Mouse (Mus musculus) embryo, embryonic 9.5 days (tissue): Measurements from ENCODE around the gene Adcy3.
A peak's percentile ranks its signal among the peaks of the same experiment; 100 is the strongest.

Source experiments
- DNase-seq: peaks from one replicate; pipeline ENCODE4 v3.0.0-alpha.2; 2017; ENCODE audit errors: extremely low spot score

Adcy3 gene

GRCm38 (mm10) chr12:4180507-4180906, 47.6 kb downstream of the Adcy3 start:
- no peak for DNase-seq

GRCm38 (mm10) chr12:4184648-4185047, 51.7 kb downstream of the Adcy3 start:
- DNase-seq: no peak

DNA sequence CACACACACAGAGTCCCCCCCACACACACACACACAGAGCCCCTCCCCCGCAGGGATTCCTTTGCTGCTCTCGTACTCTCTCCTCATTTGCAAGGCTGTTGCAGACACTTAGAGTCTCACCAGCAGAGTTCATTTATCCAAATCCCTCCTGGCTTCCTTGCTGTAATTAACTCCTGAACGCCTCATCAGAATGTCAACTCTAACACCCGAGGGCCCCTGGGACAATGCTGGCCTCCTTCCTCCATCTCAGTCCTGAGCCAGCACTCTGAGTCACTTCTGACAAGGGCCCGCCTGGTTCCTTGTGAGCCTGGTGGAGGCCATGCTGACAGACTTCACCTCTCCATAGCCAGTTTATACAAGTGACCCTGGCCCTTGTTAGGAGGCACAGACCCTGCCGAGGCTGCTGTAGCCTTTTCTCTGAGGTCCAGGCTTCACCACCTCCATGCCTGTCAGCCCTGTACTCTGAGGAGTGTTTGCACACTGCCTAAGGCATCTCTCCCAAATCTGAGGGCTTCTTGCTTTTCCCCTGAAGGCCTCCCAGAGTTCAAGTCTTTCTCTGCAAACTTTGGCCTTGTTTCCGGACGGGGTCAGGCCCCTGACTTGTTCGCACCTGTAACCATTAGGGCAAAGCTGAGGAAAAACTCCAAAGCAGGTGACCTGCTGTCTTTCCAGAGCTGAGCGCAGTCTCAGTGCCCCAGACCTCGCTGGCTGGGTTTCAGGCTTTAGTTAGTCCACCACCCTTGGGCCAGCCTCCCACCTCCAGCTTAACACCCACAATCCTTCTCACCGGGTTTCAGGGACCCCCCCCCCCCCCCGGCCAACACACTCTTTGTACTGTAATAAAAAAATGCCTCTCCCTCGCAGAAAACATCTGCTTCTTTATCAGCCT, 55.5 kb downstream of the Adcy3 start:
- DNase-seq: peak; percentile 66

DNA sequence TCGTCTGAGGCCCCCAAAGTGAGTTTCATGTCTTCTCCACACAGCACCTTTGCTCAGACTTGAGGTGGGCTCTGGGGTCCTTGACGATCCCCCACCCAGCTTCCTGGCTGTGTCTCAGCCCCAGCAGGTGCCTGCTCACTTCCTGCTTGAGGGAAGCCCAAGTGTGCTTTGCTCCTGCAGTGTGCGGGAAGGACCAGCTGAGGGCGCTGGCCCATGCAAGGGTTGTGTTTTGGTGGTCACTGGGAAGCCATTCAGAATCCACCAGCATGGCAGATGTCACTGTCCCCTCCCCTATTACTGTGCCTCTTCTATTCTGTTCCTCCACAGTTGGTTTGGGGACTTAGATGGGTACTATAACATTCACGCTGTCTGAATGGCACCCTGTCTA, 56.2 kb downstream of the Adcy3 start:
- DNase-seq: peak; percentile 52

DNA sequence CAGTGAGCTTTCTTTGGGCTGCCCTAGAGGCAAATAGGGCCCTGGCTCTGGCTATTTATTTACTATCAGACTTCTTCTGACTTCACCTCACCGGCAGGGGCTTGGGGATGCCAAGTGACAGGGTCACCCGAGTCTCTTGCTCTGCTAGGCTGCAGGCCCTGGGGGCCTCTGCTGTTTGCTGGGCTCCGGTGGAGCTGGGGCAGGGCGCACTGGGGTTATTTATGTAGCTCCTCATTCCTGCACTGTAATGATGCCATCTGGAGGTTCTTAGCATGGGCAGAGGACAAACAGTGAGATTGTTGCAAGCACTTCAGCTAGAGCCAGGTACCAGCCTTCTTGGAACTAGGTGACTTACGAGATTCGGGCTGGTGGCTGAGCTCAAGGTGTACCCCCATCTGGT, 59.6 kb downstream of the Adcy3 start:
- DNase-seq: no peak

- DNase-seq: no peak
Measured at GRCm38 (mm10) chr12:4193025-4193740, 60.3 kb downstream of the Adcy3 start.

DNA sequence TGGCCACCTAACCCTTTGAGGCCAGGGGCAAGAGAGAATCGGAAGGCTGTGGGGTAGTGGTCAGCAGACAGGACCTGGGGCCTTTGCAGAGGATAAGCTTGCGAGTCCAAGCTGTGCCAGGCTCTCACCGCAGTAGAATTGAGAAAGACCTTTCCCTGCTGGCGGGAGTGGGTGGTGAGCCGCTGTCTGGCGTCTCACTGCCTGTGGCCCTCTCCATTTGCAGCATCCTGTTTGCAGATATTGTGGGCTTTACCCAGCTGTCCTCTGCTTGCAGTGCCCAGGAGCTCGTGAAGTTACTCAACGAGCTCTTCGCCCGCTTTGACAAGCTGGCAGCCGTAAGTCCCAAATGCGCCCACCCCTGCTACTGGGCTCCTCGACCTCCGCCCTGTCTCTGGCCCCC, 61.7 kb downstream of the Adcy3 start:
- DNase-seq: no peak

- no peak for DNase-seq
Measured at GRCm38 (mm10) chr12:4198702-4199101, 65.8 kb downstream of the Adcy3 start.

DNA sequence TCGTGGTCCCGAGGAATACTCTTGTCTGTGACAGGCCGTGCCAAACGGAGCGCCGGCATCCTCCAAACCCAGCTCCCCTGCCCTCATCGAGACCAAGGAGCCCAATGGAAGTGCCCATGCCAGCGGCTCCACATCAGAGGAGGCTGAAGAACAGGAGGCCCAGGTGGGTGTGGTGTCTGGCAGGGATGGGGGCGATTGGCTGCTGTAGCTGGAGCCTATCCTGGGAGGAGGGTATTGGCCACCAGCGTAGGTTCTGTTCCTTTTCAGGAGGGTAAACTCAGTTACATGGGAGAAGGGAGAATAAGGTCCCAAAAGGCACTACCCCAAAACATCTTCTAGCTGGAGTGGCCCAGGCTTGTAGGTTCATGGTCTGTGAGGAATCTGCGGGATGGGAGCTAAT, 66.4 kb downstream of the Adcy3 start:
- no peak for DNase-seq

DNA sequence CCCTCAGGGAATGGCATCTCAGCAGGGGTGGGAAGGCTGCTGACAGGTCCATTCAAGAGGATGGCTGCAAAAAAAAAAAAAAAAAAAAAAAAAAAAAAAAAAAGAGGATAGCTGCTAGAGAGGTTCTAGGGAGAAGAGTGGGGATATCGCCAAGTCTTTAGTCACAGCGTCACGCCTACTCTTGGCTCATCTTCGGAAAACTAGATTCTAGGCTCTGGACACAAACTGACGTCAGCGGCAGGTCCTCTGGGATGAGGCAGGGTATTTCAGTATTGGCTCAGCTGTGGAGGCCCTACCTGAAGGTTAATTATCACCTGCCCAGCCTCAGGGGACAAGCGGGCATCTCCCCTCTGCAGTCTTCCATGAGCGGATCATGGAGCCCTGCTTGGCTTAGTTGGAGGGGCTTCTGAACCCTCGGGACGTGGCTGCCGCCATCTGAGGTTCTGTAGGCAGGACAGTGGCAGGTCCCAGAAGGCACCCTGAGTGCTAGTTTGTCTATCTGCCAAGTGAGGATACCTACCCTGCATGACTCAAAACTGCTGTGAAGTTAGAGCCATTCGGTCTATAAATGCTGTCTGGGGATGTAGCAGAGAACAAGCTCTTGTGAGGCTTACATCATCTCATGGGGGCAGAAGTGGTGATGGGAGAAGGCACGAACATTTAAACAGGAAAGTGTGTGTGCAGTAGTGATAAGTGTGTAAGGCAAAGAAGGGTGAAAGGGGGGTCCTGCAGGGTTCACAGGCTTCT, 68.7 kb downstream of the Adcy3 start:
- no peak for DNase-seq

- DNase-seq: no peak
Measured at GRCm38 (mm10) chr12:4202206-4202605, 69.3 kb downstream of the Adcy3 start.

DNA sequence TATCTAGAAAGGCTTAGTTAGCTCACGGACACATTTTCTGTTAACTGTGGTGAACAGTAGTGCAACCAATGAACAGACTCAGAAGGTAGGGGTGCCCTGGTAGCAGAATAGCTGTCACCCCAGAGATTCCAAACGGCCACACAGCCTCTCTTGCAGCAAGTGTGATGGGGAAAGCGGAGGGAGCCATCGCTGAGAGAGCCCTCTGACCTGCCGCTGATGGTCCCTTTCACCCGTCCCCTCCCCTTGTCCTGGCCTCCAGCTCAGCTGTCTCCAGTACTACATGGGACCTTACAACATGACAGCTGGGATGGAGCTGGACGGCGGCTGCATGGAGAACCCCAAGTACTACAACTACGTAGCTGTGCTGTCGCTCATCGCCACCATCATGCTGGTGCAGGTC, 73.2 kb downstream of the Adcy3 start:
- no peak for DNase-seq

GRCm38 (mm10) chr12:4208405-4209133, 75.7 kb downstream of the Adcy3 start:
- DNase-seq: no peak

- no peak for DNase-seq
Measured at GRCm38 (mm10) chr12:4209196-4209595, 76.3 kb downstream of the Adcy3 start.

DNA sequence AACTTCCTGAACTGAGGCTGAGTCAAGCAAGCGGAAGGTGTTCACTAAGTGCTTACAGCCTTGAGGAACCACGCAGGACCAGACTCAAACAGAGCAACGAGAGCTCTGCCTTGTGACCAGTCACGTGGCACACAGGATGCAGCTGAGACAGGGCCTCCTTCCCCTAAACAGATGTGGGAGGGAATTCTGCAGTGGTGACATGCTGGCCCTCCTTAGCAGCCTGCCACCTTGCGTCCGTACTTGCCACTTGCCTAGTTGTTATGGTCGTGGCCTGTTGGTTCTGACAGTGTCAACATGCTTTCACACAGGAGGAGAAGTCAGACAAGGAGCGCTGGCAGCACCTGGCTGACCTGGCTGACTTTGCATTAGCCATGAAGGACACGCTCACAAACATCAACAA, 78.3 kb downstream of the Adcy3 start:
- no peak for DNase-seq

- DNase-seq: no peak
Measured at GRCm38 (mm10) chr12:4212908-4213307, 80.0 kb downstream of the Adcy3 start.

DNA sequence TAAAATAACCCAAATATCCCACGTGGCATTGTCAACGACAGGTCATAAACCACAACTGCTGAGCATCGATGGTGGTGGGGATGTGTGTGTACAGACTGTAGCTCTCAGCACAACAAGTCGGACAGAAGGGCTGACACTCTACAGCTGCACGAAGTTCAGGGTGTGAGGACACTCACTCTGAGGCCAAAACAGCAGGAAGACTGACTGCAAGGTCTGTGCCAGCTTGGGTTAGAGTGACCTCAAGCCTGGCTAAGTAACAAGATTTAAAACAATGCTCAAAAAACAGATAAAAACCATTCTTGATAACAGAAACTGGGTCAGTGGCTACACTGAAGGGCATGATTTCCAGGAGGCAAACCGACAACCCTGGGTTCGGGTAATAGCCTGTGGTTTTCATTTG, 97.3 kb downstream of the Adcy3 start:
- no peak for DNase-seq

GRCm38 (mm10) chr12:4232777-4233176, 99.9 kb downstream of the Adcy3 start:
- DNase-seq: no peak

GRCm38 (mm10) chr12:4233572-4234508, 100.9 kb downstream of the Adcy3 start, which contains the start of the genes Ptrhd1 and Cenpo:
TSS of gene Ptrhd1 (plus strand) at chr12:4234027.
TSS of gene Cenpo (minus strand) at chr12:4234294.
- peak; percentile 97 for DNase-seq

DNA sequence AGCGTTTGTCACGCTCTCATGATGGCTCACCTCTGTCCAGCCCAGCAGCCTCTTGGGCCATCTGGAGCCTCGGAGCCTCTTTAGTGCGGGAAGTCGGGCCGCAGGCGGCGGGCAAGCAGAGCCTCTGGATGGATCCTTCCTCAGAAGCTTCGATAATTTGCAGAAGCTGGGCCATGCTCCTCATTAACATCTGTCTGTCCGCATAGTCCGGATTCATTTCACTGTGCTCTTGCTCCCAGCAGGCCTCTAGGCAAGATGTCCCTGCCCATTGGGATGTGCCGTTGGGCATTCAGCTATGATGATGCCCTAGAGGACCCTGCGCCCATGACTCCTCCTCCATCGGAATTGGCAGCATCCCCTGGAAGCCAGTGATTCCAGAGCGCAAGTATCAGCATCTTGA, 104.6 kb downstream of the Adcy3 start:
- DNase-seq: no peak
